Mouse (Mus musculus): ENCODE results near the gene Yaf2. TPM values are rescaled to one million over a fixed set of nuclear protein-coding genes. Genes with fewer than 3 reads are reported as not detected.
A peak's percentile ranks its signal among the peaks of the same experiment; 100 is the strongest.

The Yaf2 gene
- polyA plus RNA-seq, 2 experiments, result 14.3 to 23.1 TPM

DNA sequence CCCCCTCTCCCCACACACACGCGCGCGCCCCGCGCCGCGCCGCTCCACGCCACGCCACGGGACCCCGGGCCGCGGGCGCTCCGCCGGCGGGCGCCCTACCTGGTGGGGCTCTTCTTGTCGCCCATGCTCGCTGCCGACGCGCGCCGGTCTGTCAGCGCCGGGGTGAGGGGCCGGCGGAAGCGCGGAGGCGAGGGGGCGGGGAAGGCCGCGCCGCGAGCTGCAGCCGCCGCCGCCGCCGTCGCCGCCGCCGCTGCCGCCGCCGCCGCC is 144 bp downstream of the Yaf2 start:
- peak overlapping the region; percentile 90 for H3K9ac ChIP-seq (replicated peaks)
- WGBS (ENCODE audit: insufficient replicate concordance), result 0% methylated on average over 33 of the region's 52 CpGs
- peaks cover 2% of the 10 kb centered on the region; the same call in 1 of the 2 replicates for H3K36me3 ChIP-seq (replicated peaks; ENCODE audit: control insufficient read depth, insufficient read depth, low read depth)
- H3K4me3 ChIP-seq (ENCODE audit: insufficient read depth in 1 of 2, low read depth in 2 of 2, low read length in 2 of 2), result peak overlapping the region; percentile 69 to 93
- H3K4me2 ChIP-seq (ENCODE audit: low read depth), result peak overlapping the region; percentile 86
- ATAC-seq (ENCODE audit: insufficient read depth) (no peak; the same call in 1 of the 2 replicates), DNase-seq (ENCODE audit: low read depth in 3 of 3, low spot score in 3 of 3) (no peak)
- no peak overlapping the region; the same call in 1 of the 2 replicates for H3K27ac ChIP-seq
- H3K9me3 ChIP-seq (ENCODE audit: control insufficient read depth, low read length), result no peaks in the 10 kb centered on the region
- H3K4me1 ChIP-seq (replicated peaks; ENCODE audit: control insufficient read depth in 2 of 2, insufficient read depth in 2 of 2, low read length in 1 of 2), result peaks cover 0 to 2% of the 10 kb centered on the region in 2 experiments; a peak in 2 of 4 replicates
- no peaks in the 10 kb centered on the region; the same call in 1 of the 2 replicates for H3K27me3 ChIP-seq (ENCODE audit: control insufficient read depth, insufficient read depth, low read length)
- no peak for TF ChIP-seq EP300 (IDR thresholded peaks at IDR 0.05; ENCODE audit: low read depth)
- TF ChIP-seq CTCF (IDR thresholded peaks at IDR 0.05; ENCODE audit: low read depth), result no peak

GRCm38 (mm10) chr15:93335821-93336657 is 696 bp downstream of the Yaf2 start:
- Histone ChIP-seq H3K4me3 (ENCODE audit: insufficient read depth in 1 of 2, low read depth in 2 of 2, low read length in 2 of 2) (peak overlapping the region; percentile 69 to 93), H3K27ac (peak overlapping the region; percentile 34), H3K9me3 (ENCODE audit: control insufficient read depth, low read length) (no peaks in the 10 kb centered on the region), H3K4me1 (replicated peaks; ENCODE audit: control insufficient read depth in 2 of 2, insufficient read depth in 2 of 2, low read length in 1 of 2) (peaks cover 0 to 5% of the 10 kb centered on the region in 2 experiments; a peak in 2 of 4 replicates), H3K27me3 (ENCODE audit: control insufficient read depth, insufficient read depth, low read length) (no peaks in the 10 kb centered on the region; the same call in 1 of the 2 replicates), H3K36me3 (replicated peaks; ENCODE audit: control insufficient read depth, insufficient read depth, low read depth) (peaks cover 2% of the 10 kb centered on the region; the same call in 1 of the 2 replicates), H3K4me2 (ENCODE audit: low read depth) (peak overlapping the region; percentile 86), H3K9ac (replicated peaks) (peak overlapping the region; percentile 90)
- TF ChIP-seq EP300 (IDR thresholded peaks at IDR 0.05; ENCODE audit: low read depth) (no peak), CTCF (IDR thresholded peaks at IDR 0.05; ENCODE audit: low read depth) (peak; percentile 22; the same call in 1 of the 2 replicates)
- ATAC-seq (ENCODE audit: insufficient read depth), result peak; percentile 22; the same call in 1 of the 2 replicates
- DNase-seq (ENCODE audit: low read depth in 3 of 3, low spot score in 3 of 3), result no peak
- WGBS (ENCODE audit: insufficient replicate concordance), result under 1% methylated on average over 59 of the region's 110 CpGs

DNA sequence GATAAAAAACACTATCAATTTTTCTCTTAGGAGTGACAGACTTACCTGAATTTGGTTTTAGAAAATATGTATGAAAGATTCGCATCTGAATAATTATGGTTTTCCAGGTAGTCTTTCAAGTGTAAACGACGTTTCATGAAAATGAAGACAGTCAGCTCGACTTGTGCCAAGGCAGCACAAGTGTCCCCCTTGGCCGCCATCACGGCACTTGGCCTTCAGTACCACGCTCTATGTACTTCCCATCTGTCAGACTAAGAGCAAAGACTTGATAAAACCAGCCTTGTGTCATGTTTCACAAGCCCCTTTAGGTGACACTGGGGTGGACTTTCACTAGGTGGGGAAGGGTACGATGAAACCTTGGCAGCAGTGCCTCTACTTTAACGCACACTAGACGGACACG is 5.5 kb downstream of the Yaf2 start:
- Histone ChIP-seq H3K4me3 (ENCODE audit: insufficient read depth in 1 of 2, low read depth in 2 of 2, low read length in 2 of 2) (no peak overlapping the region), H3K4me2 (ENCODE audit: low read depth) (no peak overlapping the region), H3K9ac (replicated peaks) (no peak overlapping the region), H3K9me3 (ENCODE audit: control insufficient read depth, low read length) (no peaks in the 10 kb centered on the region), H3K4me1 (replicated peaks; ENCODE audit: control insufficient read depth in 2 of 2, insufficient read depth in 2 of 2, low read length in 1 of 2) (0 out of 4 replicates have a peak, but pooled peaks cover 0 to 3% of the 10 kb centered on the region in 2 experiments), H3K27ac (no peak overlapping the region), H3K27me3 (ENCODE audit: control insufficient read depth, insufficient read depth, low read length) (no peaks in the 10 kb centered on the region), H3K36me3 (replicated peaks; ENCODE audit: control insufficient read depth, insufficient read depth, low read depth) (peaks cover 2% of the 10 kb centered on the region; the same call in 1 of the 2 replicates)
- WGBS (ENCODE audit: insufficient replicate concordance), result 85% methylated on average over 11 of the region's 11 CpGs
- DNase-seq (ENCODE audit: low read depth in 3 of 3, low spot score in 3 of 3) (no peak), ATAC-seq (ENCODE audit: insufficient read depth) (no peak)
- TF ChIP-seq EP300 (IDR thresholded peaks at IDR 0.05; ENCODE audit: low read depth) (no peak), CTCF (IDR thresholded peaks at IDR 0.05; ENCODE audit: low read depth) (no peak)

DNA sequence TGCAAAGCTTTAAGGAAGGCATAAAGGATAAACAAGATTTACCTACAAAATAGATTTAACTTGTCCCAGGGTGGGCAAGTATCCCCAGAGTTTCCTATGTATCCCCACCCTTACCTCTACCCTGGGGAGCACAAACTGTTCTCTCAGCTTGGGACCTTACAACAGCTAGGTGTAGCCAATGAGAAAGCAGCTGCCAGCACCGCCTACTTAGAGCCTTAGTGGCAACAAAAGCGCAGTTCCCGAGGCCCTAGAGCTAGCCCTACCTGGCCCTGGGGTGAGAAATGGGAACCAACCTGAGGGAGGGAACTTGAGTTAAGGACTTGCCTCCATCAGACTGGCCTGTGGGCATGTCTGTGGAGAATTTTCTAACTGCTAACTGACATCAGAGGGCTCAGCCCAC is 9.5 kb downstream of the Yaf2 start:
- Histone ChIP-seq H3K9ac (replicated peaks) (no peak overlapping the region), H3K9me3 (ENCODE audit: control insufficient read depth, low read length) (no peaks in the 10 kb centered on the region), H3K27ac (no peak overlapping the region), H3K4me3 (ENCODE audit: insufficient read depth in 1 of 2, low read depth in 2 of 2, low read length in 2 of 2) (no peak overlapping the region), H3K4me1 (replicated peaks; ENCODE audit: control insufficient read depth in 2 of 2, insufficient read depth in 2 of 2, low read length in 1 of 2) (peaks cover 7 to 16% of the 10 kb centered on the region in 2 experiments), H3K36me3 (replicated peaks; ENCODE audit: control insufficient read depth, insufficient read depth, low read depth) (no peaks in the 10 kb centered on the region), H3K4me2 (ENCODE audit: low read depth) (no peak overlapping the region), H3K27me3 (ENCODE audit: control insufficient read depth, insufficient read depth, low read length) (no peaks in the 10 kb centered on the region)
- DNase-seq (ENCODE audit: low read depth in 3 of 3, low spot score in 3 of 3) (no peak), ATAC-seq (ENCODE audit: insufficient read depth) (no peak)
- WGBS (ENCODE audit: insufficient replicate concordance), result 76% methylated on average over 3 of the region's 3 CpGs
- TF ChIP-seq CTCF (IDR thresholded peaks at IDR 0.05; ENCODE audit: low read depth) (no peak), EP300 (IDR thresholded peaks at IDR 0.05; ENCODE audit: low read depth) (no peak)

- ATAC-seq (ENCODE audit: insufficient read depth) (no peak), DNase-seq (ENCODE audit: low read depth in 3 of 3, low spot score in 3 of 3) (no peak)
- Histone ChIP-seq H3K36me3 (replicated peaks; ENCODE audit: control insufficient read depth, insufficient read depth, low read depth) (no peaks in the 10 kb centered on the region), H3K4me1 (replicated peaks; ENCODE audit: control insufficient read depth in 2 of 2, insufficient read depth in 2 of 2, low read length in 1 of 2) (peaks cover 7 to 16% of the 10 kb centered on the region in 2 experiments), H3K9me3 (ENCODE audit: control insufficient read depth, low read length) (no peaks in the 10 kb centered on the region), H3K9ac (replicated peaks) (no peak overlapping the region), H3K4me2 (ENCODE audit: low read depth) (no peak overlapping the region), H3K27ac (no peak overlapping the region), H3K27me3 (ENCODE audit: control insufficient read depth, insufficient read depth, low read length) (no peaks in the 10 kb centered on the region), H3K4me3 (ENCODE audit: insufficient read depth in 1 of 2, low read depth in 2 of 2, low read length in 2 of 2) (no peak overlapping the region)
- whole genome bisulfite sequencing (ENCODE audit: insufficient replicate concordance), result 73% methylated on average over 10 of the region's 10 CpGs
- no peak for TF ChIP-seq CTCF (IDR thresholded peaks at IDR 0.05; ENCODE audit: low read depth)
- no peak for TF ChIP-seq EP300 (IDR thresholded peaks at IDR 0.05; ENCODE audit: low read depth)
These were observed 10.1 kb downstream of the Yaf2 start for GRCm38 (mm10) chr15:93326651-93327050.

Measured in liver, embryonic 14.5 days (tissue).